ENCODE assay signal across 8 mouse cellular contexts in the genomic region with DNA sequence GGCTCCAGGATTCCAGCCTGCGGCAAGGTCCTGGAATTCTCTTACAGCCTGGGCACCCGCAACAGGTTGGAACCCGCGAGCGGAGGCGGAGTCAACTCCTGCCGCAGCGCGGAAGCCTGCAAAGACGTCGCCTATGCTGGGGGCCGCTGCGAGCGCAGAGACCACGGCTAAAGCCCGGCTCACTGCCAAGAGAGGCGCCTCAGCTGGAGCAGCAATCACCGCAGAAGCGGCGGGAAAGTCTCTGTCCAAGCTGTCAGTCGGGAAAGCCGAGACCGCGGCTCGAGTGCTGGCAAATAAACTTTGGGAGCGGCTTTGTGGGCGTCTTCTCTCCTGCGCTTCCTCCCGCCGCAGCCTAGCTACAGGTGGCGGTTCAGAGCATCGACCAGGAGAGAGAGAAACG. TPM values are rescaled to one million over a fixed set of nuclear protein-coding genes. Genes with fewer than 3 reads are reported as not detected.
DNase-seq lines count a peak whose midpoint lies in the region; ATAC-seq and TF ChIP-seq lines count a peak whose summit lies in the region.

No protein-coding gene starts in this region.

- H3K9ac ChIP-seq in hindbrain, embryonic 14.5 days: no peak overlapping the region
- H3K9ac ChIP-seq in liver, embryonic 16.5 days (ENCODE audit: low read depth, low read length): no peak overlapping the region

- peak overlapping the region; percentile 57 for H3K4me3 ChIP-seq in embryonic facial prominence, embryonic 10.5 days
- H3K4me3 ChIP-seq in hindbrain, embryonic 14.5 days (replicated peaks; ENCODE audit: low read length): peak overlapping the region; percentile 32
- H3K4me3 ChIP-seq in liver, embryonic 16.5 days (ENCODE audit: low read depth, low read length): 0 out of 2 replicates have a peak overlapping the region, but pooled peaks have one; percentile 3
- peak overlapping the region; percentile 83 for H3K4me3 ChIP-seq in testis, adult 2 months (ENCODE audit: control insufficient read depth, low read depth, low read length)

- no peaks in the 10 kb centered on the region for H3K36me3 ChIP-seq in embryonic facial prominence, embryonic 10.5 days (replicated peaks)
- H3K36me3 ChIP-seq in hindbrain, embryonic 14.5 days (replicated peaks; ENCODE audit: control insufficient read depth, insufficient read depth): no peaks in the 10 kb centered on the region
- H3K36me3 ChIP-seq in liver, embryonic 16.5 days (ENCODE audit: control insufficient read depth, insufficient read depth): no peaks in the 10 kb centered on the region
- H3K36me3 ChIP-seq in testis, adult 2 months (ENCODE audit: control insufficient read depth, insufficient read depth, low read length): no peaks in the 10 kb centered on the region

- no peak for ATAC-seq in hindbrain, embryonic 14.5 days (ENCODE audit: low FRiP score)
- no peak for ATAC-seq in liver, embryonic 16.5 days (ENCODE audit: low read depth)

- DNase-seq in kidney, adult 18-20 months: peak; percentile 29
- DNase-seq in kidney, adult 9 months: no peak
- DNase-seq in embryonic facial prominence, embryonic 10.5 days (ENCODE audit: low spot score): peak; percentile 49
- peak; percentile 28 for DNase-seq in hindbrain, embryonic 14.5 days (ENCODE audit: low spot score)
- no peak for DNase-seq in natural killer cell, adult 2 months (ENCODE audit: low spot score in 2 of 2)
- DNase-seq in thymus, postnatal 14 days: no peak

- TF ChIP-seq POLR2A in testis, adult 2 months (IDR thresholded peaks at IDR 0.05; ENCODE audit: control insufficient read depth, low read depth, low read length): no peak

- 18% methylated on average over 33 of the region's 33 CpGs for WGBS in embryonic facial prominence, embryonic 10.5 days
- 11% methylated on average over 33 of the region's 33 CpGs for WGBS in hindbrain, embryonic 14.5 days
- 20% methylated on average over 33 of the region's 33 CpGs for WGBS in liver, embryonic 16.5 days (ENCODE audit: insufficient replicate concordance)

- H3K4me2 ChIP-seq in hindbrain, embryonic 14.5 days (replicated peaks): peak overlapping the region; percentile 55
- peak overlapping the region; percentile 24; the same call in 1 of the 2 replicates for H3K4me2 ChIP-seq in liver, embryonic 16.5 days (ENCODE audit: low read depth, low read length)

- no peak overlapping the region; the same call in 1 of the 2 replicates for H3K27ac ChIP-seq in embryonic facial prominence, embryonic 10.5 days (replicated peaks)
- no peak overlapping the region for H3K27ac ChIP-seq in hindbrain, embryonic 14.5 days
- no peak overlapping the region for H3K27ac ChIP-seq in liver, embryonic 16.5 days (ENCODE audit: low read length)
- no peak overlapping the region; the same call in 1 of the 2 replicates for H3K27ac ChIP-seq in testis, adult 2 months (ENCODE audit: control insufficient read depth, insufficient read depth, low read depth, low read length)

- H3K27me3 ChIP-seq in embryonic facial prominence, embryonic 10.5 days (replicated peaks; ENCODE audit: low read depth, poor library complexity, severe bottlenecking): peaks cover 91% of the 10 kb centered on the region
- peaks cover 71% of the 10 kb centered on the region for H3K27me3 ChIP-seq in hindbrain, embryonic 14.5 days (ENCODE audit: control insufficient read depth, insufficient read depth, low read length)
- H3K27me3 ChIP-seq in liver, embryonic 16.5 days (ENCODE audit: control insufficient read depth, insufficient read depth, low read depth, low read length): peaks cover 61% of the 10 kb centered on the region
- no peaks in the 10 kb centered on the region for H3K27me3 ChIP-seq in testis, adult 2 months (ENCODE audit: control insufficient read depth, insufficient read depth, low read length)

- H3K4me1 ChIP-seq in embryonic facial prominence, embryonic 10.5 days: no peaks in the 10 kb centered on the region
- H3K4me1 ChIP-seq in hindbrain, embryonic 14.5 days (replicated peaks; ENCODE audit: control insufficient read depth, insufficient read depth, low read length): peaks cover 4% of the 10 kb centered on the region
- H3K4me1 ChIP-seq in liver, embryonic 16.5 days (ENCODE audit: control insufficient read depth, low read depth, low read length): no peaks in the 10 kb centered on the region
- peaks cover 3% of the 10 kb centered on the region; the same call in 1 of the 2 replicates for H3K4me1 ChIP-seq in testis, adult 2 months (ENCODE audit: control insufficient read depth, insufficient read depth, low read length)

- H3K9me3 ChIP-seq in embryonic facial prominence, embryonic 10.5 days: no peaks in the 10 kb centered on the region
- no peaks in the 10 kb centered on the region for H3K9me3 ChIP-seq in hindbrain, embryonic 14.5 days (ENCODE audit: control insufficient read depth, low read length)
- H3K9me3 ChIP-seq in liver, embryonic 16.5 days (replicated peaks; ENCODE audit: control insufficient read depth, low read length): no peaks in the 10 kb centered on the region

- no peak for TF ChIP-seq CTCF in testis, adult 2 months (IDR thresholded peaks at IDR 0.05; ENCODE audit: control insufficient read depth, insufficient read depth, insufficient replicate concordance, low read depth, low read length)

RNA-seq across cellular contexts. Expression of gene Irs4, which starts 3.3 kb away (rescaled TPM):
- polyA plus RNA-seq in embryonic facial prominence, embryonic 10.5 days (2016; fragmentation: Nextera tagmentation; extraction: Ambion mirVana): 3.3 and 3.8 TPM in 2 replicates
- 1.7 and 2.2 TPM in 2 replicates for polyA plus RNA-seq in hindbrain, embryonic 14.5 days (2014; fragmentation: Nextera tagmentation; extraction: Ambion mirVana)
- not detected in 2 replicates for polyA plus RNA-seq in liver, embryonic 16.5 days (2015; fragmentation: Nextera tagmentation; extraction: Ambion mirVana)
- 0.58 and 0.76 TPM in 2 replicates for polyA plus RNA-seq in testis, adult 2 months (2012; rRNA removed)

Comparison
In these comparisons a context has a peak if more than half of its experiments do, and no peak if none do; other contexts are left out.
1. DNase-seq: peak in kidney, adult 18-20 months (single experiment), embryonic facial prominence, embryonic 10.5 days (single experiment) and hindbrain, embryonic 14.5 days (single experiment); none in kidney, adult 9 months (single experiment), natural killer cell, adult 2 months (0 of 2) and thymus, postnatal 14 days (single experiment).
2. H3K4me3 ChIP-seq: peak in every context shown above with its lines; median percentile 83 in testis, adult 2 months; 57 in embryonic facial prominence, embryonic 10.5 days; 32 in hindbrain, embryonic 14.5 days; 3 in liver, embryonic 16.5 days.